Comparison of ENCODE assay signal across 8 mouse cellular contexts in the genomic region with DNA sequence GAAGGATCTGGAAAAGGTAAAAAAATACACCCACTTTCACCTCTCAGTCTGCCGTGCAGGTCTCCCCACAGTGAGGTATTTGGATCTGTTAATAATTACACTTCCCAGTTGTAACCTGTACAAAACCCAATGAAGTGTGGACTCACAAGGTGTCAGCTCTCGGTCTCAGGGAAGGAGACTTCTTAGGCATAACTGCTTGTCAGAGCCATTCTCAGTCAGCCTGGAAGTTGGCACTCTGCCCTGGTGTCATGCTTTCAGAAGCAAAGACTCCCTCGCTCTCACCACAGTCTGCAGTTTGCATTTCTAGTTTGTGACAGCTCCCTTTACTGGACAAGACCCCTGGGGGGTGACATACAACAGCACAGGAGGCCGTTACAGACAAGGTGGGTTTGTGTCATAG. TPM values are rescaled to one million over a fixed set of nuclear protein-coding genes. Genes with fewer than 3 reads are reported as not detected.
DNase-seq lines count a peak whose midpoint lies in the region; ATAC-seq and TF ChIP-seq lines count a peak whose summit lies in the region.

No protein-coding gene starts in this region.

- peaks cover 25% of the 10 kb centered on the region for H3K4me1 ChIP-seq in intestine, embryonic 15.5 days (replicated peaks)

- no peaks in the 10 kb centered on the region for H3K9me3 ChIP-seq in intestine, embryonic 15.5 days

- peak; percentile 56 for ATAC-seq in intestine, embryonic 15.5 days

- H3K4me2 ChIP-seq in intestine, embryonic 15.5 days (replicated peaks) = no peak overlapping the region

- TF ChIP-seq CTCF in left cerebral cortex, adult 2 months (IDR thresholded peaks at IDR 0.05) = no peak

- H3K9ac ChIP-seq in intestine, embryonic 15.5 days = no peak overlapping the region

- peak; percentile 50 to 68 for DNase-seq in adrenal gland, adult (ENCODE audit: inconsistent age in 2 of 2, low spot score in 1 of 2)
- DNase-seq in adrenal gland, adult 8-10 months = no peak
- peak; percentile 50 for DNase-seq in right cerebral cortex, postnatal 14 days
- DNase-seq in right cerebral cortex, adult 18-20 months = no peak
- peak; percentile 75 for DNase-seq in lung, postnatal 36 days
- no peak for DNase-seq in left cerebral cortex, adult 2 months (ENCODE audit: extremely low spot score in 1 of 2, low spot score in 2 of 2)
- no peak for DNase-seq in layer of hippocampus, adult 8-10 months (ENCODE audit: low spot score in 2 of 2)

- no peaks in the 10 kb centered on the region for H3K27me3 ChIP-seq in intestine, embryonic 15.5 days (replicated peaks)

- intact Hi-C loops in left cerebral cortex, adult 2 months (cut with DNase I) = no loop called here

- WGBS in intestine, embryonic 15.5 days = 42% methylated on average over 4 of the region's 4 CpGs

- no peaks in the 10 kb centered on the region for H3K36me3 ChIP-seq in intestine, embryonic 15.5 days

- no peak overlapping the region for H3K4me3 ChIP-seq in intestine, embryonic 15.5 days (replicated peaks)
- H3K4me3 ChIP-seq in left cerebral cortex, adult 2 months = no peak overlapping the region

- H3K27ac ChIP-seq in intestine, embryonic 15.5 days = peak overlapping the region; percentile 74; the same call in 1 of the 2 replicates
- H3K27ac ChIP-seq in left cerebral cortex, adult 2 months = no peak overlapping the region

RNA-seq across cellular contexts. Expression of gene Afdn, which starts 15.5 kb away (rescaled TPM):
- 100 to 1,000 TPM in 1 of 4 experiments, 10 to 100 TPM in 3; 67.5 to 117 (median 80.3) TPM for total RNA-seq in adrenal gland, adult 8-10 months (2022)
- polyA plus RNA-seq in intestine, embryonic 15.5 days (2015; fragmentation: Nextera tagmentation; extraction: Ambion mirVana) = 76.6 and 84.9 TPM in 2 replicates
- 100 to 1,000 TPM; 127 to 134 TPM for total RNA-seq in left cerebral cortex, adult 2 months (2021)
- total RNA-seq in layer of hippocampus, adult 8-10 months (2022) = 100 to 1,000 TPM; 105 to 120 (median 113) TPM

RNA-seq across cellular contexts. Expression of gene Tcte2, which starts 16.8 kb away (rescaled TPM):
- 10 to 100 TPM in 2 of 4 experiments, 1 to 10 TPM in 2; 4.6 to 10.7 (median 7.6) TPM for total RNA-seq in adrenal gland, adult 8-10 months (2022)
- 3.9 and 6.0 TPM in 2 replicates for polyA plus RNA-seq in intestine, embryonic 15.5 days (2015; fragmentation: Nextera tagmentation; extraction: Ambion mirVana)
- 10 to 100 TPM; 21.4 to 23.2 TPM for total RNA-seq in left cerebral cortex, adult 2 months (2021)
- 10 to 100 TPM; 18.3 to 21.9 (median 19.9) TPM for total RNA-seq in layer of hippocampus, adult 8-10 months (2022)

Comparison
In these comparisons a context has a peak if more than half of its experiments do, and no peak if none do; other contexts are left out.
1. DNase-seq: peak in adrenal gland, adult (2 of 2), right cerebral cortex, postnatal 14 days (single experiment) and lung, postnatal 36 days (single experiment); none in adrenal gland, adult 8-10 months (single experiment), right cerebral cortex, adult 18-20 months (single experiment), left cerebral cortex, adult 2 months (0 of 2) and layer of hippocampus, adult 8-10 months (0 of 2).